22 mouse cellular contexts compared by ENCODE assay signal in genomic region chr12:101928423-101928822, GRCm38 (mm10). TPM values are rescaled to one million over a fixed set of nuclear protein-coding genes. Genes with fewer than 3 reads are reported as not detected.
A peak's percentile ranks its signal among the peaks of the same experiment; 100 is the strongest.
DNase-seq lines count a peak whose midpoint lies in the region; ATAC-seq lines count a peak whose summit lies in the region.
"Had no signal": no experiment of that assay in that cellular context is flagged by ENCODE, and none has a peak within 500 bp of the region (broad histone marks: within the 10 kb centered on the region; RNA-seq: fewer than 3 reads in every experiment).

No protein-coding gene starts in this region.

- H3K27ac ChIP-seq in forebrain, embryonic 12.5 days: no peak overlapping the region

- ATAC-seq in frontal cortex, adult (ENCODE audit: low TSS enrichment): peak; percentile 52; the same call in 1 of the 2 replicates
- ATAC-seq in forebrain, embryonic 12.5 days (ENCODE audit: low FRiP score): no peak
- ATAC-seq: activated CD4-positive, CD25-positive, alpha-beta regulatory T cell, adult 4 months; CD4-positive, CD25-positive, alpha-beta regulatory T cell, adult 4 months; Patski had no signal

- DNase-seq in adrenal gland, adult 2 months: peak; percentile 10
- DNase-seq in adrenal gland, postnatal 25 days: no peak
- no peak for DNase-seq in frontal cortex, postnatal 14 days (ENCODE audit: low spot score in 2 of 2)
- peak; percentile 43 for DNase-seq in heart, adult 11 months
- DNase-seq in heart, postnatal 4 days: no peak
- DNase-seq in brain, adult 2 months (ENCODE audit: low read depth, low spot score): peak; percentile 24
- DNase-seq: adrenal gland, adult 8-10 months; adrenal gland, postnatal 10 days; adrenal gland, postnatal 14 days; B cell, adult 2 months; cerebellum, adult 11 months; cerebellum, adult 11-12 months; cerebellum, adult 18-20 months; cerebellum, adult 2 months; cerebellum, adult 8-10 months had no signal

- no peak overlapping the region for H3K4me3 ChIP-seq in forebrain, embryonic 12.5 days (replicated peaks)

- WGBS in forebrain, embryonic 12.5 days: 83% methylated on average over 1 of the region's 1 CpGs

- H3K9me3 ChIP-seq in forebrain, embryonic 12.5 days: no peaks in the 10 kb centered on the region
- H3K9me3 ChIP-seq: G1E had no signal

- H3K27me3 ChIP-seq in forebrain, embryonic 12.5 days: no peaks in the 10 kb centered on the region
- H3K27me3 ChIP-seq: CH12.LX, Patski had no signal

- H3K4me2 ChIP-seq in forebrain, embryonic 12.5 days: no peak overlapping the region

- H3K4me1 ChIP-seq in forebrain, embryonic 12.5 days: no peaks in the 10 kb centered on the region

- H3K9ac ChIP-seq in forebrain, embryonic 12.5 days: no peak overlapping the region

- H3K36me3 ChIP-seq in forebrain, embryonic 12.5 days (replicated peaks): peaks cover 76% of the 10 kb centered on the region

RNA-seq across cellular contexts. Expression of gene Trip11, which starts 15.4 kb away (rescaled TPM):
- total RNA-seq in adrenal gland, adult 2 months (2021): 10 to 100 TPM; 28.4 to 40.6 TPM
- 1.6 and 4.1 TPM in 2 replicates for polyA plus RNA-seq in adrenal gland, adult 2 months (2012; rRNA removed)
- total RNA-seq in adrenal gland, postnatal 25 days (2021): 41.5 and 42.3 TPM in 2 replicates
- 10 to 100 TPM; 29.9 to 31.2 TPM for total RNA-seq in heart, postnatal 4 days (2021)
- polyA plus RNA-seq in forebrain, embryonic 12.5 days (2016; fragmentation: Nextera tagmentation; extraction: Ambion mirVana): 19.3 and 22.5 TPM in 2 replicates

RNA-seq across cellular contexts. Expression of gene Atxn3, which starts 29.6 kb away (rescaled TPM):
- 10 to 100 TPM; 16.2 to 16.7 TPM for total RNA-seq in adrenal gland, adult 2 months (2021)
- polyA plus RNA-seq in adrenal gland, adult 2 months (2012; rRNA removed): 0.77 and 1.2 TPM in 2 replicates
- total RNA-seq in adrenal gland, postnatal 25 days (2021): 18.5 and 30.1 TPM in 2 replicates
- total RNA-seq in heart, postnatal 4 days (2021): 1 to 10 TPM; 8.3 to 9.9 TPM
- 16.2 and 16.4 TPM in 2 replicates for polyA plus RNA-seq in forebrain, embryonic 12.5 days (2016; fragmentation: Nextera tagmentation; extraction: Ambion mirVana)

RNA-seq across cellular contexts. Expression of gene Cpsf2, which starts 47.4 kb away (rescaled TPM):
- total RNA-seq in adrenal gland, adult 2 months (2021): 10 to 100 TPM; 32.4 to 35.8 TPM
- 2.8 and 3.4 TPM in 2 replicates for polyA plus RNA-seq in adrenal gland, adult 2 months (2012; rRNA removed)
- 39.6 and 39.7 TPM in 2 replicates for total RNA-seq in adrenal gland, postnatal 25 days (2021)
- total RNA-seq in heart, postnatal 4 days (2021): 10 to 100 TPM; 24.1 to 24.6 TPM
- polyA plus RNA-seq in forebrain, embryonic 12.5 days (2016; fragmentation: Nextera tagmentation; extraction: Ambion mirVana): 41.4 and 43.0 TPM in 2 replicates

Comparison
In these comparisons a context has a peak if more than half of its experiments do, and no peak if none do; other contexts are left out.
1. DNase-seq: peak in adrenal gland, adult 2 months (single experiment), heart, adult 11 months (single experiment) and brain, adult 2 months (single experiment); none in adrenal gland, postnatal 25 days (single experiment), frontal cortex, postnatal 14 days (0 of 2) and heart, postnatal 4 days (single experiment).